Mouse (Mus musculus) heart, adult 2 months (tissue): ENCODE data around the gene Gm20683. TPM values are rescaled to one million over a fixed set of nuclear protein-coding genes. Genes with fewer than 3 reads are reported as not detected.

Experiments used
- DNase-seq, 2 experiments: peaks; one replicate each; pipeline ENCODE4 v3.0.0; 2021
- H3K27ac ChIP-seq: fragments of 200-600 bp; 2 replicates; pipeline ENCODE4 v1.8.1; 2022
- H3K27me3 ChIP-seq: fragments of 200-500 bp; 2 replicates; pipeline ENCODE4 v1.6.1; 2012; ENCODE audit warnings: mild to moderate bottlenecking, low read length, inconsistent platforms, mixed read lengths; ENCODE audit not compliant: control insufficient read depth, insufficient read depth
- H3K36me3 ChIP-seq: fragments of 200-500 bp; 2 replicates; pipeline ENCODE4 v1.6.1; 2012; ENCODE audit warnings: low read length, inconsistent platforms; ENCODE audit not compliant: control insufficient read depth, insufficient read depth
- H3K4me1 ChIP-seq: fragments of 200-500 bp; 2 replicates; pipeline ENCODE4 v1.6.1; 2011; ENCODE audit warnings: low read length; ENCODE audit not compliant: control insufficient read depth, insufficient read depth
- H3K4me3 ChIP-seq: fragments of 200-600 bp; 2 replicates; pipeline ENCODE4 v1.8.1; 2022
- H3K79me2 ChIP-seq: fragments of 200-500 bp; replicated peaks from 2 replicates; pipeline ENCODE4 v1.6.1; 2012; ENCODE audit warnings: mild to moderate bottlenecking, inconsistent platforms, low read length, moderate library complexity, mixed read lengths; ENCODE audit not compliant: control insufficient read depth, insufficient read depth
- H3K9ac ChIP-seq: fragments of 200-500 bp; 2 replicates; pipeline ENCODE4 v1.6.1; 2012; ENCODE audit warnings: low read depth, mild to moderate bottlenecking, control low read depth, inconsistent platforms, low read length, mixed read lengths
- CTCF ChIP-seq: fragments of 200-600 bp; IDR thresholded peaks from 2 replicates; pipeline ENCODE4 v1.8.1; 2022; ENCODE audit warnings: antibody characterized with exemption, mild to moderate bottlenecking, moderate library complexity
- EP300 ChIP-seq: fragments of 200-500 bp; IDR thresholded peaks from 2 replicates; pipeline ENCODE4 v1.6.1; 2011; ENCODE audit warnings: low read depth, low read length, control low read depth; ENCODE audit not compliant: insufficient read depth
- POLR2A ChIP-seq: fragments of 200-500 bp; IDR thresholded peaks from 2 replicates; pipeline ENCODE4 v1.6.1; 2011; ENCODE audit warnings: mild to moderate bottlenecking, low read depth, low read length, control low read depth; ENCODE audit not compliant: insufficient read depth
- WGBS: fragments of 180-500 bp; shearing (Covaris S2); methylation state at CpG from one replicate; pipeline ENCODE4 v1.1.7; 2018; 5-methylcytosine and 5-hydroxymethylcytosine counted together
- intact Hi-C: fragments of 180-260 bp; cut with DNase I; formaldehyde crosslinking; loops from one replicate; pipeline ENCODE4 v1.15.1; 2025
- polyA plus RNA-seq: library from polyadenylated mRNA; depleted of rRNA; stranded (reverse); fragments of >200 nt; gene quantifications from 2 replicates; pipeline ENCODE4 v1.2.3, GENCODE M21; 2012
- total RNA-seq, 2 experiments: library from RNA; stranded (reverse); gene quantifications; 2 replicates each; pipeline ENCODE4 v1.2.3; 2021

The Gm20683 gene
- total and polyA plus RNA-seq, 3 experiments: 2.4 to 21.6 (median 2.9) TPM

GRCm38 (mm10) chr17:25876347-25876915 is 34.9 kb upstream of the Gm20683 start:
- Histone ChIP-seq H3K27ac (no peak overlapping the region), H3K9ac (no peak overlapping the region), H3K27me3 (no peaks in the 10 kb centered on the region), H3K36me3 (no peaks in the 10 kb centered on the region), H3K4me1 (peaks cover 6% of the 10 kb centered on the region; the same call in 1 of the 2 replicates), H3K79me2 (no peaks in the 10 kb centered on the region), H3K4me3 (peak overlapping the region; percentile 82)
- DNase-seq: no peak
- TF ChIP-seq EP300: no peak
- TF ChIP-seq POLR2A: no peak
- TF ChIP-seq CTCF: no peak
- 68% methylated on average over 10 of the region's 10 CpGs for WGBS
- intact Hi-C loops: no loop called here

- Histone ChIP-seq H3K79me2 (no peaks in the 10 kb centered on the region), H3K4me1 (peaks cover 6% of the 10 kb centered on the region; the same call in 1 of the 2 replicates), H3K9ac (peak overlapping the region; percentile 82), H3K36me3 (no peaks in the 10 kb centered on the region), H3K4me3 (peak overlapping the region; percentile 82), H3K27ac (peak overlapping the region; percentile 91), H3K27me3 (no peaks in the 10 kb centered on the region)
- DNase-seq: peak; percentile 89 to 92
- WGBS: 1% methylated on average over 59 of the region's 59 CpGs
- intact Hi-C loops: no loop called here
- TF ChIP-seq EP300 (0 out of 2 replicates have a peak, but pooled peaks have one; percentile 54), POLR2A (peak; percentile 90), CTCF (peak; percentile 35)
Observed at GRCm38 (mm10) chr17:25875171-25876136, 33.9 kb upstream of the Gm20683 start.

GRCm38 (mm10) chr17:25874721-25875170 is 33.2 kb upstream of the Gm20683 start, which contains the start of gene Mettl26:
Gene Mettl26 (plus strand): TSS chr17:25875074.
- no peaks in the 10 kb centered on the region for H3K36me3 ChIP-seq
- intact Hi-C loops: no loop called here
- DNase-seq: peak; percentile 92 to 95
- H3K79me2 ChIP-seq: no peaks in the 10 kb centered on the region
- H3K9ac ChIP-seq: peak within 1 kb of the TSS; percentile 82
- H3K4me3 ChIP-seq: peak within 1 kb of the TSS; percentile 82
- peaks cover 6% of the 10 kb centered on the region; the same call in 1 of the 2 replicates for H3K4me1 ChIP-seq
- H3K27me3 ChIP-seq: no peaks in the 10 kb centered on the region
- under 1% methylated on average over 25 of the region's 25 CpGs for WGBS
- TF ChIP-seq POLR2A (no peak), CTCF (peak; percentile 50; the same call in 1 of the 2 replicates), EP300 (peak; percentile 82)
- peak within 1 kb of the TSS; percentile 91 for H3K27ac ChIP-seq

- Histone ChIP-seq H3K4me3 (peak overlapping the region; percentile 82), H3K27ac (peak overlapping the region; percentile 91), H3K4me1 (peaks cover 6% of the 10 kb centered on the region; the same call in 1 of the 2 replicates), H3K9ac (peak overlapping the region; percentile 65), H3K79me2 (no peaks in the 10 kb centered on the region), H3K36me3 (no peaks in the 10 kb centered on the region), H3K27me3 (no peaks in the 10 kb centered on the region)
- no peak for TF ChIP-seq CTCF
- WGBS: 19% methylated on average over 14 of the region's 14 CpGs
- DNase-seq: no peak
- intact Hi-C loops: no loop called here
Observed at GRCm38 (mm10) chr17:25874148-25874720, 32.7 kb upstream of the Gm20683 start.

GRCm38 (mm10) chr17:25873405-25874147 is 32.0 kb upstream of the Gm20683 start:
- Histone ChIP-seq H3K9ac (no peak overlapping the region), H3K36me3 (no peaks in the 10 kb centered on the region), H3K27ac (no peak overlapping the region), H3K4me3 (no peak overlapping the region), H3K79me2 (no peaks in the 10 kb centered on the region), H3K27me3 (no peaks in the 10 kb centered on the region), H3K4me1 (peaks cover 9% of the 10 kb centered on the region)
- DNase-seq: no peak
- intact Hi-C loops: no loop called here
- TF ChIP-seq POLR2A (no peak), CTCF (no peak)
- 78% methylated on average over 11 of the region's 11 CpGs for WGBS
